Mouse (Mus musculus) intestine, postnatal 0 days (tissue): ENCODE measurements around the gene Tmem150a. TPM values are rescaled to one million over a fixed set of nuclear protein-coding genes. Genes with fewer than 3 reads are reported as not detected.

ENCODE experiments used
- ATAC-seq: fragments of 200-750 bp; cut with Nextera tagmentation; 2 replicates; pipeline ENCODE4 v1.8.0; 2017; ENCODE audit warnings: mild to moderate bottlenecking, moderate TSS enrichment, moderate library complexity
- H3K27ac ChIP-seq: fragments of 300-500 bp; sonication (generic); 2 replicates; pipeline ENCODE4 v1.5.1; 2014; ENCODE audit warnings: mild to moderate bottlenecking, low read depth, low read length, moderate library complexity
- H3K27me3 ChIP-seq: fragments of 300-500 bp; sonication (generic); replicated peaks from 2 replicates; pipeline ENCODE4 v1.6.1; 2014; ENCODE audit warnings: low read length, mixed read lengths; ENCODE audit not compliant: control insufficient read depth, insufficient read depth
- H3K36me3 ChIP-seq: fragments of 300-500 bp; sonication (generic); 2 replicates; pipeline ENCODE4 v1.6.1; 2014; ENCODE audit warnings: mild to moderate bottlenecking, moderate library complexity; ENCODE audit not compliant: control insufficient read depth, insufficient read depth
- H3K4me1 ChIP-seq: fragments of 300-500 bp; sonication (generic); replicated peaks from 2 replicates; pipeline ENCODE4 v1.6.1; 2014; ENCODE audit warnings: antibody characterized with exemption, low read length, mixed read lengths; ENCODE audit not compliant: control insufficient read depth, insufficient read depth
- H3K4me2 ChIP-seq: fragments of 300-500 bp; sonication (generic); replicated peaks from 2 replicates; pipeline ENCODE4 v1.6.1; 2014; ENCODE audit warnings: low read depth, mild to moderate bottlenecking, moderate library complexity
- H3K4me3 ChIP-seq: fragments of 300-500 bp; sonication (generic); 2 replicates; pipeline ENCODE4 v1.5.1; 2014; ENCODE audit warnings: low read depth, low read length
- H3K9ac ChIP-seq: fragments of 300-500 bp; sonication (generic); 2 replicates; pipeline ENCODE4 v1.6.1; 2014; ENCODE audit warnings: mild to moderate bottlenecking, low read depth, low read length
- H3K9me3 ChIP-seq: fragments of 300-500 bp; sonication (generic); 2 replicates; pipeline ENCODE4 v1.6.1; 2016; ENCODE audit warnings: mixed run types; ENCODE audit not compliant: control insufficient read depth
- CTCF ChIP-seq: sonication (generic); IDR thresholded peaks from 2 replicates; pipeline ENCODE4 v1.5.1; 2016; ENCODE audit warnings: low read depth, mild to moderate bottlenecking, control low read depth, antibody characterized with exemption, moderate library complexity
- WGBS: fragments of 180-500 bp; shearing (Covaris S2); extraction: QIAGEN DNeasy Blood & Tissue Kit; methylation state at CpG from one replicate; pipeline ENCODE4 v1.1.7; 2014; 5-methylcytosine and 5-hydroxymethylcytosine counted together
- polyA plus RNA-seq: library from polyadenylated mRNA; unstranded; fragments of >200 nt; fragmentation: Nextera tagmentation; extraction: Ambion mirVana; gene quantifications from 2 replicates; pipeline ENCODE4 v1.2.1, GENCODE M21; 2015

Tmem150a gene
- polyA plus RNA-seq, 1 experiment from 2014 or later = 12.4 TPM

- no peak overlapping the region for H3K4me3 ChIP-seq
- no peaks in the 10 kb centered on the region for H3K4me1 ChIP-seq
- ATAC-seq = no peak
- H3K9me3 ChIP-seq = no peaks in the 10 kb centered on the region
- no peak overlapping the region for H3K9ac ChIP-seq
- peaks cover 53% of the 10 kb centered on the region for H3K36me3 ChIP-seq
- TF ChIP-seq CTCF = peak; percentile 71
- no peak overlapping the region for H3K27ac ChIP-seq
- no peak overlapping the region for H3K4me2 ChIP-seq
- 76% methylated on average over 11 of the region's 11 CpGs for WGBS
- no peaks in the 10 kb centered on the region for H3K27me3 ChIP-seq
Observed at GRCm38 (mm10) chr6:72319019-72319418, 36.2 kb upstream of the Tmem150a start.

- no peak for ATAC-seq
- Histone ChIP-seq H3K27ac (no peak overlapping the region), H3K36me3 (peaks cover 62% of the 10 kb centered on the region), H3K9ac (no peak overlapping the region), H3K4me3 (no peak overlapping the region), H3K4me2 (no peak overlapping the region), H3K27me3 (no peaks in the 10 kb centered on the region), H3K4me1 (no peaks in the 10 kb centered on the region), H3K9me3 (no peaks in the 10 kb centered on the region)
- WGBS = 96% methylated on average over 3 of the region's 3 CpGs
- TF ChIP-seq CTCF = no peak
Observed at GRCm38 (mm10) chr6:72322936-72323335, 32.3 kb upstream of the Tmem150a start.

GRCm38 (mm10) chr6:72323786-72324508, 31.3 kb upstream of the Tmem150a start:
- no peak overlapping the region for H3K4me3 ChIP-seq
- no peak overlapping the region for H3K27ac ChIP-seq
- TF ChIP-seq CTCF = no peak
- WGBS = 91% methylated on average over 6 of the region's 6 CpGs
- no peak overlapping the region for H3K4me2 ChIP-seq
- H3K9ac ChIP-seq = no peak overlapping the region
- no peak for ATAC-seq
- peaks cover 66% of the 10 kb centered on the region for H3K36me3 ChIP-seq
- H3K4me1 ChIP-seq = no peaks in the 10 kb centered on the region
- no peaks in the 10 kb centered on the region for H3K9me3 ChIP-seq
- H3K27me3 ChIP-seq = no peaks in the 10 kb centered on the region

GRCm38 (mm10) chr6:72326274-72326673, 29.0 kb upstream of the Tmem150a start:
- no peak overlapping the region for H3K27ac ChIP-seq
- ATAC-seq = peak; percentile 69
- H3K4me3 ChIP-seq = no peak overlapping the region
- peak; percentile 73 for TF ChIP-seq CTCF
- H3K9ac ChIP-seq = no peak overlapping the region
- peaks cover 60% of the 10 kb centered on the region for H3K36me3 ChIP-seq
- no peaks in the 10 kb centered on the region for H3K9me3 ChIP-seq
- no peaks in the 10 kb centered on the region for H3K27me3 ChIP-seq
- no peaks in the 10 kb centered on the region for H3K4me1 ChIP-seq
- 49% methylated on average over 6 of the region's 6 CpGs for WGBS
- H3K4me2 ChIP-seq = no peak overlapping the region

- no peak overlapping the region for H3K4me2 ChIP-seq
- no peaks in the 10 kb centered on the region for H3K9me3 ChIP-seq
- no peaks in the 10 kb centered on the region for H3K27me3 ChIP-seq
- H3K9ac ChIP-seq = no peak overlapping the region
- no peaks in the 10 kb centered on the region for H3K4me1 ChIP-seq
- H3K4me3 ChIP-seq = no peak overlapping the region
- 82% methylated on average over 5 of the region's 5 CpGs for WGBS
- H3K27ac ChIP-seq = no peak overlapping the region
- no peak for ATAC-seq
- no peak for TF ChIP-seq CTCF
- peaks cover 56% of the 10 kb centered on the region for H3K36me3 ChIP-seq
Observed at GRCm38 (mm10) chr6:72329019-72329418, 26.2 kb upstream of the Tmem150a start.

GRCm38 (mm10) chr6:72330133-72330532, 25.1 kb upstream of the Tmem150a start:
- 92% methylated on average over 4 of the region's 4 CpGs for WGBS
- no peak for TF ChIP-seq CTCF
- Histone ChIP-seq H3K4me3 (no peak overlapping the region), H3K9me3 (no peaks in the 10 kb centered on the region), H3K36me3 (peaks cover 56% of the 10 kb centered on the region), H3K4me1 (no peaks in the 10 kb centered on the region), H3K9ac (no peak overlapping the region), H3K27me3 (no peaks in the 10 kb centered on the region), H3K4me2 (no peak overlapping the region), H3K27ac (no peak overlapping the region)
- ATAC-seq = no peak
